Mouse (Mus musculus): ENCODE results near the gene Slc9a2. TPM values are rescaled to one million over a fixed set of nuclear protein-coding genes. Genes with fewer than 3 reads are reported as not detected.

The Slc9a2 gene
- polyA plus RNA-seq, 1 experiment from 2014 or later, result 1.7 TPM

GRCm38 (mm10) chr1:40795508-40795907, 115.1 kb downstream of the Slc9a2 start:
- H3K4me3 ChIP-seq (replicated peaks), result no peak overlapping the region
- no peaks in the 10 kb centered on the region for H3K36me3 ChIP-seq
- ATAC-seq (replicated peaks; ENCODE audit: low FRiP score), result no peak
- peaks cover 3% of the 10 kb centered on the region for H3K4me1 ChIP-seq
- 96% methylated on average over 1 of the region's 1 CpGs for whole genome bisulfite sequencing
- H3K4me2 ChIP-seq, result no peak overlapping the region
- H3K27ac ChIP-seq, result no peak overlapping the region
- no peaks in the 10 kb centered on the region for H3K27me3 ChIP-seq
- no peak overlapping the region for H3K9ac ChIP-seq
- no peaks in the 10 kb centered on the region for H3K9me3 ChIP-seq (replicated peaks)

DNA sequence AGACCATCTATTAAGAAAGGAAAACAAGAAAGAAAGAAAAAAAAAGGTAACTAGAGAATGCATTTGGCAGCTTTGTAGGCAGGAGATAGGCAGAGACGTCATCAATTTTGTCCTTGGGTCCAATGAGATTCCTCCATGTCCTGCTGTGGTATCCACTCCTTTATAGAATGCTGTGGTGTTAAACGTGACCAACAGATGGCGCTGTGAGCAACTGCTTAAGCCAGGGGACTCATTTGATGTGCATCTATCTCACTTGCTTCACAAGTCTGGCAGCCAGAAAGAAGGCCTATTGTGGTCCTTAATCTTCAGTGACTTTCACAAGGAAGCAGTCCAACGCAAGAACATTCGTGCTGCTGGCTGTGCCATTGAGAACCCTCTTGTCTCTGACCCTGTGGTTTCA, 117.0 kb downstream of the Slc9a2 start:
- Histone ChIP-seq H3K4me3 (replicated peaks) (no peak overlapping the region), H3K9ac (no peak overlapping the region), H3K4me2 (no peak overlapping the region), H3K4me1 (no peaks in the 10 kb centered on the region), H3K36me3 (no peaks in the 10 kb centered on the region), H3K9me3 (replicated peaks) (no peaks in the 10 kb centered on the region), H3K27ac (no peak overlapping the region), H3K27me3 (no peaks in the 10 kb centered on the region)
- ATAC-seq (replicated peaks; ENCODE audit: low FRiP score), result 0 out of 2 replicates have a peak, but pooled peaks have one; percentile 25
- WGBS, result 23% methylated on average over 5 of the region's 5 CpGs

DNA sequence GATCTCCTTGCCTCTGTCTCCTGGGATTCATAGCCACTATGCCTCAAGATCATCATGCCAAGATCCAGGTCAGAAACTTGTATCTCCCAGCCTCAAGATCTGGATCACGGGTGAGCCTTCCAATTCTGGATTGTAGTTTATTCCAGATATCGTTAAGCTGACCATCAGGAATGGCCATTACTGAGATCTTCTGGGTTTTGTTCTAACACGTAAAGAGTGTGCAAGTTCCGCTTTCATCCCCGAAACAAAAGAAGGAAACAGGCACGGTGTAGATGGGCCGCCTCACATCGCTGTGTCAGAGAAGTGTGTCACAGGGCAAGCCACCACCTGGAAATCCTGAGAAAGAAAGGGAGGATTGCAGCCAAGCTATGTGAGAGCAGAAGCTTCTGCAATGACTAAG, 118.7 kb downstream of the Slc9a2 start:
- Histone ChIP-seq H3K4me3 (replicated peaks) (no peak overlapping the region), H3K9ac (no peak overlapping the region), H3K27ac (no peak overlapping the region), H3K4me2 (no peak overlapping the region), H3K36me3 (no peaks in the 10 kb centered on the region), H3K27me3 (no peaks in the 10 kb centered on the region), H3K4me1 (no peaks in the 10 kb centered on the region), H3K9me3 (replicated peaks) (no peaks in the 10 kb centered on the region)
- ATAC-seq (replicated peaks; ENCODE audit: low FRiP score), result no peak
- 92% methylated on average over 8 of the region's 8 CpGs for WGBS

- 87% methylated on average over 5 of the region's 5 CpGs for WGBS
Observed at GRCm38 (mm10) chr1:40800908-40801307, 120.5 kb downstream of the Slc9a2 start.

GRCm38 (mm10) chr1:40802759-40803158, 122.4 kb downstream of the Slc9a2 start:
- Histone ChIP-seq H3K4me3 (replicated peaks) (no peak overlapping the region), H3K9me3 (replicated peaks) (no peaks in the 10 kb centered on the region), H3K4me2 (no peak overlapping the region), H3K27me3 (no peaks in the 10 kb centered on the region), H3K36me3 (no peaks in the 10 kb centered on the region), H3K27ac (no peak overlapping the region), H3K9ac (no peak overlapping the region), H3K4me1 (no peaks in the 10 kb centered on the region)
- WGBS, result 24% methylated on average over 3 of the region's 3 CpGs
- ATAC-seq (replicated peaks; ENCODE audit: low FRiP score), result no peak

More at GRCm38 (mm10) chr1:40800908-40801307, 120.5 kb downstream of the Slc9a2 start:
- no peak for ATAC-seq (replicated peaks; ENCODE audit: low FRiP score)
- H3K9me3 ChIP-seq (replicated peaks), result no peaks in the 10 kb centered on the region
- no peak overlapping the region for H3K4me2 ChIP-seq
- H3K27ac ChIP-seq, result no peak overlapping the region
- no peaks in the 10 kb centered on the region for H3K27me3 ChIP-seq
- H3K4me1 ChIP-seq, result no peaks in the 10 kb centered on the region
- no peak overlapping the region for H3K9ac ChIP-seq
- no peaks in the 10 kb centered on the region for H3K36me3 ChIP-seq
- H3K4me3 ChIP-seq (replicated peaks), result no peak overlapping the region

- Histone ChIP-seq H3K27ac (no peak overlapping the region), H3K36me3 (no peaks in the 10 kb centered on the region), H3K4me3 (replicated peaks) (no peak overlapping the region), H3K4me1 (no peaks in the 10 kb centered on the region), H3K4me2 (no peak overlapping the region), H3K9me3 (replicated peaks) (no peaks in the 10 kb centered on the region), H3K9ac (no peak overlapping the region), H3K27me3 (no peaks in the 10 kb centered on the region)
- no peak for ATAC-seq (replicated peaks; ENCODE audit: low FRiP score)
- 86% methylated on average over 12 of the region's 12 CpGs for WGBS
Observed at GRCm38 (mm10) chr1:40804118-40804517, 123.7 kb downstream of the Slc9a2 start.

DNA sequence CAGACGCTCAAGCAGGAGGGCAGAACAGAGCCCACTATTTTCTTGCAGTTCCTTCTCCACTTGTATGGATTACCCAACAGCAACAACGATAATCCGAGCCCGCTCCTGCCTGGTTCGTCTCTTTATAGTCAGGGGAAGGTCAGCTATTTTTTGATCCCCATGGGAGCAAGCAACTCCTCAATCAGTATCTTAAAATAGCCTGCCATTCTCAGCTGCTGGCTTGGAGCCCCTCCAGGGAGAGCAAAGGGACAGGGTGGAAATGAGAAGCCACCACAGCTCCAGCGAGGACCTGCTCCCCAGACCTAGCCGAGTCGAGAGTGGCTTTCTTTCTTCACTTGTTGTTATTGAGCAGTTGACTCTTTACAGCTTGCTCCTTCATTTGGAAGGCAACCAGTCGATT, 125.0 kb downstream of the Slc9a2 start, which contains the start of gene Tmem182:
Tmem182 (plus strand) TSS at position 251 of the 400 bp plus-strand sequence.
- H3K36me3 ChIP-seq, result no peaks in the 10 kb centered on the region
- no peak for ATAC-seq (replicated peaks; ENCODE audit: low FRiP score)
- WGBS, result 63% methylated on average over 9 of the region's 9 CpGs

DNA sequence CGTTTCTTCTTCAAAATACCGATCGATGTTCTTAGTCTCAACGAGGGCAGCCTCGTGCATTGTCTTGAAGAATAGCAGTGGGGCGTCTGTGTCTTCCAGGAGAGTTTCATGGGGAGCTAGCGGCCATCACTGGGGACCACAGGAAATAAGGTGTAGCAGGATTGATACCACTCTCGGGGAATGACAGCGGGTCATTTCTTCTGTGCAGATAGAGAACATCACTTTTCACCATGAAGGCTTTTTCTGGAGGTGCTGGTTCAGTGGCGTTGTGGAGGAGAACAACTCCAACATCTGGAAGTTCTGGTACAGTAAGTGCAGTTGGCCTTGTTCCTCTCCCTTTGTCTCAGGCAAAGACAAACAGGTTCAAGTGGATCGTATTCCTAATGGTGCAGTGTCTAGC, 125.5 kb downstream of the Slc9a2 start:
- no peaks in the 10 kb centered on the region for H3K36me3 ChIP-seq
- H3K4me1 ChIP-seq, result no peaks in the 10 kb centered on the region
- H3K27me3 ChIP-seq, result no peaks in the 10 kb centered on the region
- H3K4me3 ChIP-seq (replicated peaks), result no peak overlapping the region
- no peak overlapping the region for H3K4me2 ChIP-seq
- WGBS, result 90% methylated on average over 11 of the region's 11 CpGs
- H3K9me3 ChIP-seq (replicated peaks), result no peaks in the 10 kb centered on the region
- H3K9ac ChIP-seq, result no peak overlapping the region
- no peak overlapping the region for H3K27ac ChIP-seq
- no peak for ATAC-seq (replicated peaks; ENCODE audit: low FRiP score)

More for the DNA sequence above, 125.0 kb downstream of the Slc9a2 start, which contains the start of gene Tmem182:
- Histone ChIP-seq H3K4me2 (no peak within 1 kb of the TSS), H3K4me3 (replicated peaks) (no peak within 1 kb of the TSS), H3K27ac (no peak within 1 kb of the TSS), H3K4me1 (no peaks in the 10 kb centered on the region), H3K9ac (no peak within 1 kb of the TSS), H3K27me3 (no peaks in the 10 kb centered on the region), H3K9me3 (replicated peaks) (no peaks in the 10 kb centered on the region)

- Histone ChIP-seq H3K9ac (no peak overlapping the region), H3K36me3 (no peaks in the 10 kb centered on the region), H3K4me3 (replicated peaks) (no peak overlapping the region), H3K27ac (no peak overlapping the region), H3K9me3 (replicated peaks) (no peaks in the 10 kb centered on the region), H3K4me2 (no peak overlapping the region), H3K4me1 (no peaks in the 10 kb centered on the region), H3K27me3 (no peaks in the 10 kb centered on the region)
- ATAC-seq (replicated peaks; ENCODE audit: low FRiP score), result no peak
- 82% methylated on average over 3 of the region's 3 CpGs for WGBS
Observed at GRCm38 (mm10) chr1:40808643-40809042, 128.3 kb downstream of the Slc9a2 start.

- peak overlapping the region; percentile 14; the same call in 1 of the 2 replicates for H3K4me3 ChIP-seq (replicated peaks)
- H3K27ac ChIP-seq, result no peak overlapping the region
- H3K27me3 ChIP-seq, result no peaks in the 10 kb centered on the region
- ATAC-seq (replicated peaks; ENCODE audit: low FRiP score), result 0 out of 2 replicates have a peak, but pooled peaks have one; percentile 29
- H3K36me3 ChIP-seq, result no peaks in the 10 kb centered on the region
- peaks cover 9% of the 10 kb centered on the region for H3K4me1 ChIP-seq
- no peaks in the 10 kb centered on the region for H3K9me3 ChIP-seq (replicated peaks)
- H3K4me2 ChIP-seq, result peak overlapping the region; percentile 47
- no peak overlapping the region for H3K9ac ChIP-seq
- 49% methylated on average over 16 of the region's 16 CpGs for WGBS
Observed at GRCm38 (mm10) chr1:40815071-40815845, 134.9 kb downstream of the Slc9a2 start.

Measured in kidney, embryonic 15.5 days (tissue).